Mouse (Mus musculus) MEL (cell line): ENCODE results near the gene Podnl1.
A peak's percentile ranks its signal among the peaks of the same experiment; 100 is the strongest.

Source experiments
- BHLHE40 ChIP-seq: IDR thresholded peaks from 2 replicates; pipeline ENCODE4 v1.6.1; 2012; ENCODE audit warnings: low read depth, mild to moderate bottlenecking, inconsistent platforms, low read length, improper control_type of control experiment, borderline replicate concordance
- CTCF ChIP-seq, 3 experiments: IDR thresholded peaks in 2 of 3; conservative IDR thresholded peaks in 1 of 3; 2 replicates each; pipeline ENCODE4 v1.5.1; 2011 to 2012; ENCODE audit warnings: low read length in 3 of 3, low read depth in 2 of 3, mild to moderate bottlenecking in 2 of 3, improper control_type of control experiment in 1 of 3, inconsistent platforms in 1 of 3, mixed read lengths in 1 of 3, moderate library complexity in 1 of 3; ENCODE audit not compliant: control insufficient read depth in 1 of 3, insufficient read depth in 1 of 3, poor library complexity in 1 of 3, severe bottlenecking in 1 of 3
- EP300 ChIP-seq, 2 experiments: IDR thresholded peaks; 2 replicates each; pipeline ENCODE4 v1.6.1; 2011; ENCODE audit warnings: improper control_type of control experiment in 2 of 2, low read length in 2 of 2, low read depth in 1 of 2, mild to moderate bottlenecking in 1 of 2
- ETS1 ChIP-seq: IDR thresholded peaks from 2 replicates; pipeline ENCODE4 v1.6.1; 2012; ENCODE audit warnings: low read depth, mild to moderate bottlenecking, inconsistent platforms, low read length, improper control_type of control experiment, moderate library complexity
- JUND ChIP-seq: IDR thresholded peaks from 2 replicates; pipeline ENCODE4 v1.6.1; 2011; ENCODE audit warnings: low read depth, mild to moderate bottlenecking, improper control_type of control experiment, low read length
- MXI1 ChIP-seq: IDR thresholded peaks from 2 replicates; pipeline ENCODE4 v1.6.1; 2011; ENCODE audit warnings: mild to moderate bottlenecking, low read depth, low read length, improper control_type of control experiment
- NELFE ChIP-seq: IDR thresholded peaks from 2 replicates; pipeline ENCODE4 v1.6.1; 2011; ENCODE audit warnings: low read depth, low read length, improper control_type of control experiment
- POLR2A ChIP-seq, 2 experiments: IDR thresholded peaks; 2 replicates each; pipeline ENCODE4 v1.6.1; 2011 to 2012; ENCODE audit warnings: low read length in 2 of 2, mild to moderate bottlenecking in 2 of 2, control low read depth in 1 of 2, improper control_type of control experiment in 1 of 2, low read depth in 1 of 2, moderate library complexity in 1 of 2; ENCODE audit not compliant: control insufficient read depth in 1 of 2, insufficient read depth in 1 of 2, poor library complexity in 1 of 2
- RAD21 ChIP-seq: IDR thresholded peaks from 2 replicates; pipeline ENCODE4 v1.6.1; 2011; ENCODE audit warnings: mild to moderate bottlenecking, low read depth, low read length, improper control_type of control experiment
- TBP ChIP-seq: IDR thresholded peaks from 2 replicates; pipeline ENCODE4 v1.8.0; 2011; ENCODE audit warnings: low read depth, low read length, improper control_type of control experiment
- UBTF ChIP-seq: IDR thresholded peaks from 2 replicates; pipeline ENCODE4 v1.6.1; 2012; ENCODE audit warnings: low read depth, mild to moderate bottlenecking, inconsistent platforms, low read length, improper control_type of control experiment, moderate library complexity, borderline replicate concordance; ENCODE audit not compliant: insufficient read depth
- USF1 ChIP-seq: IDR thresholded peaks from 2 replicates; pipeline ENCODE4 v1.6.1; 2014; ENCODE audit warnings: low read depth, mild to moderate bottlenecking, inconsistent platforms, low read length, improper control_type of control experiment, moderate library complexity
- ZKSCAN1 ChIP-seq: IDR thresholded peaks from 2 replicates; pipeline ENCODE4 v1.6.1; 2012; ENCODE audit warnings: low read depth, mild to moderate bottlenecking, inconsistent platforms, low read length, improper control_type of control experiment, moderate library complexity

- TF ChIP-seq NELFE = no peak
- TF ChIP-seq BHLHE40 = no peak
- TF ChIP-seq UBTF = no peak
- no peak for TF ChIP-seq ETS1
- no peak for TF ChIP-seq POLR2A (IDR thresholded peaks at IDR 0.05; ENCODE audit: control insufficient read depth in 1 of 2, insufficient read depth in 1 of 2, low read depth in 1 of 2, low read length in 2 of 2, poor library complexity in 1 of 2)
- no peak; a peak in 1 of 6 replicates for TF ChIP-seq CTCF (IDR thresholded peaks at IDR 0.05 in 2 of 3, conservative IDR thresholded peaks at IDR 0.05 in 1 of 3; ENCODE audit: control insufficient read depth in 1 of 3, insufficient read depth in 1 of 3, low read depth in 2 of 3, low read length in 3 of 3, poor library complexity in 1 of 3, severe bottlenecking in 1 of 3)
- TF ChIP-seq EP300 (IDR thresholded peaks at IDR 0.05; ENCODE audit: low read depth in 1 of 2, low read length in 2 of 2) = no peak
- TF ChIP-seq JUND = no peak
- TF ChIP-seq ZKSCAN1 = no peak
- TF ChIP-seq RAD21 = peak; percentile 5
- TF ChIP-seq TBP = no peak
- no peak for TF ChIP-seq MXI1
- TF ChIP-seq USF1 = no peak
Observed at GRCm38 (mm10) chr8:84128277-84128676, 2.5 kb downstream of the Podnl1 start.
